Mouse (Mus musculus) stomach, embryonic 14.5 days (tissue): ENCODE results near the gene Cdc123. TPM values are rescaled to one million over a fixed set of nuclear protein-coding genes. Genes with fewer than 3 reads are reported as not detected.

Experiments used
- ATAC-seq: fragments of 200-750 bp; cut with Nextera tagmentation; 2 replicates; pipeline ENCODE4 v1.8.0; 2017; ENCODE audit warnings: low read depth, moderate TSS enrichment; ENCODE audit not compliant: insufficient number of reproducible peaks, insufficient read depth, low FRiP score
- H3K27ac ChIP-seq: fragments of 300-500 bp; sonication (generic); 2 replicates; pipeline ENCODE4 v1.5.1; 2014; ENCODE audit warnings: mild to moderate bottlenecking, low read length, moderate library complexity, mixed read lengths
- H3K27me3 ChIP-seq: fragments of 300-500 bp; sonication (generic); 2 replicates; pipeline ENCODE4 v1.6.1; 2014; ENCODE audit warnings: low read length, control low read depth, mixed read lengths; ENCODE audit not compliant: control insufficient read depth, insufficient read depth
- H3K36me3 ChIP-seq: fragments of 300-500 bp; sonication (generic); 2 replicates; pipeline ENCODE4 v1.6.1; 2014; ENCODE audit warnings: mild to moderate bottlenecking, control low read depth, low read length, moderate library complexity, mixed read lengths; ENCODE audit not compliant: control insufficient read depth, insufficient read depth
- H3K4me1 ChIP-seq: fragments of 300-500 bp; sonication (generic); 2 replicates; pipeline ENCODE4 v1.6.1; 2014; ENCODE audit warnings: low read length, control low read depth, mixed read lengths; ENCODE audit not compliant: control insufficient read depth, insufficient read depth
- H3K4me2 ChIP-seq: fragments of 300-500 bp; sonication (generic); replicated peaks from 2 replicates; pipeline ENCODE4 v1.6.1; 2014; ENCODE audit warnings: low read depth, low read length, control low read depth
- H3K4me3 ChIP-seq: fragments of 300-500 bp; sonication (generic); 2 replicates; pipeline ENCODE4 v1.5.1; 2014; ENCODE audit warnings: low read depth, low read length, control low read depth
- H3K9ac ChIP-seq: fragments of 300-500 bp; sonication (generic); replicated peaks from 2 replicates; pipeline ENCODE4 v1.6.1; 2014; ENCODE audit warnings: low read depth, mild to moderate bottlenecking, control low read depth, low read length, moderate library complexity, mixed read lengths
- H3K9me3 ChIP-seq: fragments of 300-500 bp; sonication (generic); 2 replicates; pipeline ENCODE4 v1.6.1; 2016; ENCODE audit warnings: low read depth, low read length, control low read depth; ENCODE audit not compliant: control insufficient read depth
- WGBS: fragments of 180-500 bp; shearing (Covaris S2); extraction: QIAGEN DNeasy Blood & Tissue Kit; methylation state at CpG from one replicate; pipeline ENCODE4 v1.1.7; 2014; 5-methylcytosine and 5-hydroxymethylcytosine counted together
- polyA plus RNA-seq: library from polyadenylated mRNA; unstranded; fragments of >200 nt; fragmentation: Nextera tagmentation; extraction: Ambion mirVana; gene quantifications from 2 replicates; pipeline ENCODE4 v1.2.1, GENCODE M21; 2014

Cdc123 gene
- polyA plus RNA-seq, 1 experiment from 2014 or later: 277 TPM

DNA sequence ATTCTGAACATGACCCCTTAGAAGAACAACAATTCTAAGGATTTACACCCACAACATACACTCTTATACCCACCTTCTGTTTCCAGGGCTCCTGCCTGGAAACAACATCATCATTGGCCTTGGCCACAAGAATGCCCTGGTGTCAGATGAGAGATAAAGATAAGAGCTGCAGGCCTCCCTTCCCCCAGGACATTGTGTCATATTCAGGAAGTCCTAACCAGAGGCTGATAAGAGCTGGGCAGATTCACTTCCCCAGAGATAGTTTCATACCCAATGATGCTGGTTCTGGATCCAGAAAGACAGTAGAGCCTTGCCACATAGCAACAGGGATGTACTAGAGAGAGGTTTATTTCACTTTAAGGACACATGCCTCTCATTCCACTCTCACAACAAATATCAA lies 75.3 kb downstream of the Cdc123 start:
- H3K27ac ChIP-seq: no peak overlapping the region
- ATAC-seq: no peak
- H3K4me2 ChIP-seq: no peak overlapping the region
- H3K36me3 ChIP-seq: no peaks in the 10 kb centered on the region
- H3K27me3 ChIP-seq: no peaks in the 10 kb centered on the region
- no peaks in the 10 kb centered on the region for H3K9me3 ChIP-seq
- H3K4me1 ChIP-seq: no peaks in the 10 kb centered on the region
- no peak overlapping the region for H3K9ac ChIP-seq
- no peak overlapping the region for H3K4me3 ChIP-seq

GRCm38 (mm10) chr2:5768946-5769345 lies 76.0 kb downstream of the Cdc123 start:
- Histone ChIP-seq H3K9me3 (no peaks in the 10 kb centered on the region), H3K9ac (no peak overlapping the region), H3K27me3 (no peaks in the 10 kb centered on the region), H3K4me1 (no peaks in the 10 kb centered on the region), H3K4me2 (no peak overlapping the region), H3K4me3 (no peak overlapping the region), H3K27ac (no peak overlapping the region), H3K36me3 (no peaks in the 10 kb centered on the region)
- ATAC-seq: no peak
- 91% methylated on average over 4 of the region's 4 CpGs for WGBS

GRCm38 (mm10) chr2:5762031-5762430 lies 82.9 kb downstream of the Cdc123 start:
- Histone ChIP-seq H3K27ac (no peak overlapping the region), H3K36me3 (no peaks in the 10 kb centered on the region), H3K27me3 (no peaks in the 10 kb centered on the region), H3K4me2 (no peak overlapping the region), H3K9me3 (no peaks in the 10 kb centered on the region), H3K4me1 (no peaks in the 10 kb centered on the region), H3K9ac (no peak overlapping the region), H3K4me3 (no peak overlapping the region)
- 97% methylated on average over 3 of the region's 3 CpGs for WGBS
- ATAC-seq: no peak

DNA sequence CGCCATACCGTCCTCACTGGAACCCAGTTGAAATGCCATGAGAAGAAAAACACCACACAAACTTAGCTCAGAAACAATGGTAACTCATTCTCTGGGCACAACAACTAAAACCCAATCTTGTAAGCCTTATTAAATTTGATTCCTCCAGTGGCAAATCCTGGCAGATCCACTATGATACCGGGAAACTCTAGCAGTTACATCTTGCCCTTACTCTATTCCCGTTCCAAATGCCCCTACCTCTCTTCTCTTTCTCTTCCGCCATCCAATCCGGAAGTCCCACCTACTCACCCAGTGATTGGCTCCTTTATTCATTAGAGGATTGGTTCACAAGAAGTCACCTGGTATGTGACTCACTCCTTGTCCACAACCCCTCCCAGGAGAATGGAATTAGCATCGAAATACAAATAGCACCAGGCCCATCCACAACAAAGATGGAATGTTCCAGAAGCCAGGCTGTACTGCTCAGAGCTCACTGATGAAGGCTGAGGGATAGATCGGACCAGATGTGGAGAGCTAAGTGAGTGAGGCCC lies 84.4 kb downstream of the Cdc123 start:
- no peak overlapping the region for H3K9ac ChIP-seq
- no peak overlapping the region for H3K27ac ChIP-seq
- ATAC-seq: no peak
- H3K27me3 ChIP-seq: no peaks in the 10 kb centered on the region
- 90% methylated on average over 8 of the region's 8 CpGs for WGBS
- H3K9me3 ChIP-seq: no peaks in the 10 kb centered on the region
- H3K36me3 ChIP-seq: no peaks in the 10 kb centered on the region
- H3K4me1 ChIP-seq: no peaks in the 10 kb centered on the region
- no peak overlapping the region for H3K4me3 ChIP-seq
- H3K4me2 ChIP-seq: no peak overlapping the region

GRCm38 (mm10) chr2:5758569-5758968 lies 86.4 kb downstream of the Cdc123 start:
- Histone ChIP-seq H3K36me3 (no peaks in the 10 kb centered on the region), H3K4me3 (no peak overlapping the region), H3K4me2 (no peak overlapping the region), H3K4me1 (no peaks in the 10 kb centered on the region), H3K9ac (no peak overlapping the region), H3K27ac (no peak overlapping the region), H3K9me3 (no peaks in the 10 kb centered on the region), H3K27me3 (no peaks in the 10 kb centered on the region)
- WGBS: 89% methylated on average over 2 of the region's 2 CpGs
- ATAC-seq: no peak

DNA sequence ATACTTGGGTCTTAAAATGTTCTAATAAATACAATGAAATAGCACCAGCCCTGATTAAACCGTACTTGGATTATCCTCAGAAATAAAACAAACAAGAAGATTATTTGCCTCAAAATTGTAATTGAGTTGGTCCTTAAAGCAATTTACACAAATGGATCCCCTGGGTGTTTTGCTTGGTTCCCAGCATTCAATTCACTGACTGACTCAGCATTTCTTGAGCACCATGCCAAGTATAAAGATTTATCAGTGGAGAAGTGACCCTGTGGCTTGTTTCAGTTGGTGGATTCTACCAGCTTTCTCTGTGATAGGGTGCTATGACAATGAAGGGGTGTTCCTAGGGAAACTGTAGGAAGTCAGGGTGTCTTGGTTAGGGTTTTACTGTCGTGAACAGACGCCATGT lies 94.1 kb downstream of the Cdc123 start:
- 86% methylated on average over 3 of the region's 3 CpGs for WGBS
- no peak for ATAC-seq
- Histone ChIP-seq H3K4me3 (no peak overlapping the region), H3K9me3 (no peaks in the 10 kb centered on the region), H3K9ac (no peak overlapping the region), H3K4me2 (no peak overlapping the region), H3K4me1 (no peaks in the 10 kb centered on the region), H3K36me3 (no peaks in the 10 kb centered on the region), H3K27ac (no peak overlapping the region), H3K27me3 (no peaks in the 10 kb centered on the region)

GRCm38 (mm10) chr2:5749210-5749609 lies 95.8 kb downstream of the Cdc123 start:
- H3K4me1 ChIP-seq: no peaks in the 10 kb centered on the region
- no peak overlapping the region; the same call in 1 of the 2 replicates for H3K27ac ChIP-seq
- H3K9me3 ChIP-seq: no peaks in the 10 kb centered on the region
- no peaks in the 10 kb centered on the region for H3K27me3 ChIP-seq
- H3K4me2 ChIP-seq: no peak overlapping the region
- H3K4me3 ChIP-seq: no peak overlapping the region
- H3K9ac ChIP-seq: no peak overlapping the region
- ATAC-seq: no peak
- no peaks in the 10 kb centered on the region for H3K36me3 ChIP-seq
- WGBS: 66% methylated on average over 6 of the region's 6 CpGs

GRCm38 (mm10) chr2:5747545-5748043 lies 97.4 kb downstream of the Cdc123 start:
- Histone ChIP-seq H3K36me3 (no peaks in the 10 kb centered on the region), H3K4me1 (no peaks in the 10 kb centered on the region), H3K4me2 (no peak overlapping the region), H3K9ac (no peak overlapping the region), H3K9me3 (no peaks in the 10 kb centered on the region), H3K4me3 (no peak overlapping the region), H3K27ac (no peak overlapping the region), H3K27me3 (no peaks in the 10 kb centered on the region)
- no peak for ATAC-seq
- 82% methylated on average over 5 of the region's 5 CpGs for WGBS

DNA sequence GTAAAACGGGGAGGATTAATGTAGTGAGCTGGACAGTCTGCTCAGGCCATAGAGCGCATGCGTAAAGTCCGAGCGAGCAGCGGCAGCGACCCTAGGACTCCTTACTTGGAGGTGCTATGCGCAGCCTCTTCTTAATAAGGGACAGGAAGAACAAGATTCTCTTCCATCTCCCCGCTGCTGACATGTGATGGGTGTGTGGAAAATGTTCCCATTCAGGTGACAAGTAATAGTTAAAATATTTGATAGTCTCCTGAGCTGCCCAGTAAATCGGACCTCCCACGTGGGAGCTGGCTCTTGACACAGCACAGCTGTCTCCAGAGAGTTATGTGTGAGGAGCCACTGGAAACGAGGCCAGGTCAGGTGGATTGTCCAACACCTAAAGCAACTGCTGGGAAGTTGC lies 98.4 kb downstream of the Cdc123 start:
- Histone ChIP-seq H3K27ac (peak overlapping the region; percentile 56; the same call in 1 of the 2 replicates), H3K36me3 (no peaks in the 10 kb centered on the region), H3K4me1 (no peaks in the 10 kb centered on the region), H3K4me2 (peak overlapping the region; percentile 29), H3K9me3 (no peaks in the 10 kb centered on the region), H3K9ac (no peak overlapping the region), H3K4me3 (no peak overlapping the region), H3K27me3 (no peaks in the 10 kb centered on the region)
- 37% methylated on average over 12 of the region's 12 CpGs for WGBS
- ATAC-seq: peak; percentile 58; the same call in 1 of the 2 replicates
